Mouse (Mus musculus) MEL (cell line): Measurements from ENCODE around the gene Tmem59l. TPM values are rescaled to one million over a fixed set of nuclear protein-coding genes. Genes with fewer than 3 reads are reported as not detected.
A peak's percentile ranks its signal among the peaks of the same experiment; 100 is the strongest.

Experiments used
- DNase-seq: peaks from one replicate; pipeline ENCODE4 v3.0.0; 2011; ENCODE audit warnings: low read depth, low spot score
- H3K27ac ChIP-seq: 2 replicates; pipeline ENCODE4 v1.5.1; 2012; ENCODE audit warnings: low read depth, mild to moderate bottlenecking, control low read depth, low read length, moderate library complexity; ENCODE audit not compliant: control insufficient read depth
- H3K27me3 ChIP-seq, 2 experiments: fragments of 150-350 bp in 1 of 2; sonication (generic) in 1 of 2; 2 replicates each; pipeline ENCODE4 v1.6.1; 2012; ENCODE audit warnings: low read length in 2 of 2, mild to moderate bottlenecking in 2 of 2, improper control_type of control experiment in 1 of 2, moderate library complexity in 1 of 2; ENCODE audit not compliant: insufficient read depth in 2 of 2, control insufficient read depth in 1 of 2
- H3K36me3 ChIP-seq, 2 experiments: 2 replicates each; pipeline ENCODE4 v1.6.1; 2012 to 2014; ENCODE audit warnings: low read length in 2 of 2, improper control_type of control experiment in 1 of 2, inconsistent platforms in 1 of 2, mild to moderate bottlenecking in 1 of 2; ENCODE audit not compliant: insufficient read depth in 2 of 2, control insufficient read depth in 1 of 2
- H3K4me1 ChIP-seq, 2 experiments: fragments of 150-350 bp in 1 of 2; sonication (generic) in 1 of 2; 2 replicates each; pipeline ENCODE4 v1.6.1; 2012; ENCODE audit warnings: low read length in 2 of 2, improper control_type of control experiment in 1 of 2, mild to moderate bottlenecking in 1 of 2; ENCODE audit not compliant: insufficient read depth in 2 of 2, control insufficient read depth in 1 of 2
- H3K4me3 ChIP-seq, 2 experiments: fragments of 150-350 bp in 1 of 2; sonication (generic) in 1 of 2; 2 replicates each; pipeline ENCODE4 v1.5.1; 2012; ENCODE audit warnings: low read depth in 2 of 2, low read length in 2 of 2, mild to moderate bottlenecking in 2 of 2, moderate library complexity in 2 of 2, control low read depth in 1 of 2, improper control_type of control experiment in 1 of 2; ENCODE audit not compliant: control insufficient read depth in 1 of 2, insufficient read depth in 1 of 2
- H3K79me2 ChIP-seq: 2 replicates; pipeline ENCODE4 v1.6.1; 2012; ENCODE audit warnings: mild to moderate bottlenecking, low read length, moderate library complexity; ENCODE audit not compliant: control insufficient read depth, poor library complexity, insufficient read depth
- H3K9ac ChIP-seq: 2 replicates; pipeline ENCODE4 v1.6.1; 2012; ENCODE audit warnings: low read depth, mild to moderate bottlenecking, control low read depth, low read length, moderate library complexity; ENCODE audit not compliant: control insufficient read depth, poor library complexity, severe bottlenecking
- H3K9me3 ChIP-seq: fragments of 150-350 bp; sonication (generic); replicated peaks from 2 replicates; pipeline ENCODE4 v1.6.1; 2012; ENCODE audit warnings: mild to moderate bottlenecking, low read length, improper control_type of control experiment, moderate library complexity; ENCODE audit not compliant: insufficient read depth
- CHD1 ChIP-seq: IDR thresholded peaks from 2 replicates; pipeline ENCODE4 v1.6.1; 2012; ENCODE audit warnings: low read depth, mild to moderate bottlenecking, inconsistent platforms, low read length, improper control_type of control experiment
- CHD2 ChIP-seq: IDR thresholded peaks from 2 replicates; pipeline ENCODE4 v1.6.1; 2011; ENCODE audit warnings: low read length, improper control_type of control experiment
- E2F4 ChIP-seq: IDR thresholded peaks from 2 replicates; pipeline ENCODE4 v1.6.1; 2011; ENCODE audit warnings: low read depth, low read length, improper control_type of control experiment, borderline replicate concordance
- ELF1 ChIP-seq: IDR thresholded peaks from 2 replicates; pipeline ENCODE4 v1.6.1; 2014; ENCODE audit warnings: low read depth, mild to moderate bottlenecking, inconsistent platforms, low read length, improper control_type of control experiment, moderate library complexity
- ETS1 ChIP-seq: IDR thresholded peaks from 2 replicates; pipeline ENCODE4 v1.6.1; 2012; ENCODE audit warnings: low read depth, mild to moderate bottlenecking, inconsistent platforms, low read length, improper control_type of control experiment, moderate library complexity
- GABPA ChIP-seq: IDR thresholded peaks from 2 replicates; pipeline ENCODE4 v1.6.1; 2012; ENCODE audit warnings: low read depth, mild to moderate bottlenecking, inconsistent platforms, low read length, improper control_type of control experiment, moderate library complexity
- GATA1 ChIP-seq: IDR thresholded peaks from 2 replicates; pipeline ENCODE4 v1.6.1; 2011; ENCODE audit warnings: low read depth, low read length, improper control_type of control experiment
- JUND ChIP-seq: IDR thresholded peaks from 2 replicates; pipeline ENCODE4 v1.6.1; 2011; ENCODE audit warnings: low read depth, mild to moderate bottlenecking, improper control_type of control experiment, low read length
- KAT2A ChIP-seq: conservative IDR thresholded peaks from 2 replicates; pipeline ENCODE4 v1.6.1; 2012; ENCODE audit warnings: low read depth, low read length, improper control_type of control experiment, inconsistent platforms
- MAFK ChIP-seq: IDR thresholded peaks from 2 replicates; pipeline ENCODE4 v1.6.1; 2011; ENCODE audit warnings: low read depth, mild to moderate bottlenecking, low read length, improper control_type of control experiment, borderline replicate concordance
- MAX ChIP-seq: IDR thresholded peaks from 2 replicates; pipeline ENCODE4 v1.6.1; 2011; ENCODE audit warnings: low read length, improper control_type of control experiment
- MAZ ChIP-seq: IDR thresholded peaks from 2 replicates; pipeline ENCODE4 v1.6.1; 2012; ENCODE audit warnings: low read depth, mild to moderate bottlenecking, inconsistent platforms, low read length, improper control_type of control experiment
- MEF2A ChIP-seq: IDR thresholded peaks from 2 replicates; pipeline ENCODE4 v1.6.1; 2014; ENCODE audit warnings: low read depth, mild to moderate bottlenecking, inconsistent platforms, low read length, improper control_type of control experiment; ENCODE audit not compliant: poor library complexity, insufficient replicate concordance, severe bottlenecking; ENCODE audit errors: extremely low read depth
- MXI1 ChIP-seq: IDR thresholded peaks from 2 replicates; pipeline ENCODE4 v1.6.1; 2011; ENCODE audit warnings: mild to moderate bottlenecking, low read depth, low read length, improper control_type of control experiment
- MYC ChIP-seq: IDR thresholded peaks from 2 replicates; pipeline ENCODE4 v1.6.1; 2011; ENCODE audit warnings: low read depth, mild to moderate bottlenecking, low read length, improper control_type of control experiment, moderate library complexity
- NELFE ChIP-seq: IDR thresholded peaks from 2 replicates; pipeline ENCODE4 v1.6.1; 2011; ENCODE audit warnings: low read depth, low read length, improper control_type of control experiment
- NRF1 ChIP-seq: IDR thresholded peaks from 2 replicates; pipeline ENCODE4 v1.6.1; 2014; ENCODE audit warnings: low read depth, mild to moderate bottlenecking, inconsistent platforms, low read length, improper control_type of control experiment, moderate library complexity; ENCODE audit not compliant: poor library complexity, insufficient read depth, severe bottlenecking
- POLR2A ChIP-seq, 2 experiments: IDR thresholded peaks; 2 replicates each; pipeline ENCODE4 v1.6.1; 2011 to 2012; ENCODE audit warnings: low read length in 2 of 2, mild to moderate bottlenecking in 2 of 2, control low read depth in 1 of 2, improper control_type of control experiment in 1 of 2, low read depth in 1 of 2, moderate library complexity in 1 of 2; ENCODE audit not compliant: control insufficient read depth in 1 of 2, insufficient read depth in 1 of 2, poor library complexity in 1 of 2
- POLR2AphosphoS2 ChIP-seq: IDR thresholded peaks from 2 replicates; pipeline ENCODE4 v1.6.1; 2011; ENCODE audit warnings: low read length, improper control_type of control experiment
- POLR2AphosphoS5 ChIP-seq: IDR thresholded peaks from 2 replicates; pipeline ENCODE4 v1.6.1; 2012; ENCODE audit warnings: low read depth, borderline replicate concordance, mild to moderate bottlenecking, inconsistent platforms, low read length, moderate library complexity, mixed read lengths
- RCOR1 ChIP-seq: IDR thresholded peaks from 2 replicates; pipeline ENCODE4 v1.6.1; 2012; ENCODE audit warnings: low read depth, mild to moderate bottlenecking, inconsistent platforms, low read length, improper control_type of control experiment
- SIN3A ChIP-seq: IDR thresholded peaks from 2 replicates; pipeline ENCODE4 v1.6.1; 2012; ENCODE audit warnings: low read length, improper control_type of control experiment, inconsistent platforms
- TBP ChIP-seq: IDR thresholded peaks from 2 replicates; pipeline ENCODE4 v1.8.0; 2011; ENCODE audit warnings: low read depth, low read length, improper control_type of control experiment
- UBTF ChIP-seq: IDR thresholded peaks from 2 replicates; pipeline ENCODE4 v1.6.1; 2012; ENCODE audit warnings: low read depth, mild to moderate bottlenecking, inconsistent platforms, low read length, improper control_type of control experiment, moderate library complexity, borderline replicate concordance; ENCODE audit not compliant: insufficient read depth
- USF2 ChIP-seq, 2 experiments: IDR thresholded peaks; 2 replicates each; pipeline ENCODE4 v1.6.1; 2011 to 2012; ENCODE audit warnings: improper control_type of control experiment in 2 of 2, low read length in 2 of 2, borderline replicate concordance in 1 of 2, inconsistent platforms in 1 of 2, low read depth in 1 of 2, mild to moderate bottlenecking in 1 of 2; ENCODE audit not compliant: insufficient read depth in 1 of 2
- ZC3H11A ChIP-seq: IDR thresholded peaks from 2 replicates; pipeline ENCODE4 v1.6.1; 2012; ENCODE audit warnings: low read depth, mild to moderate bottlenecking, inconsistent platforms, low read length, improper control_type of control experiment
- ZKSCAN1 ChIP-seq: IDR thresholded peaks from 2 replicates; pipeline ENCODE4 v1.6.1; 2012; ENCODE audit warnings: low read depth, mild to moderate bottlenecking, inconsistent platforms, low read length, improper control_type of control experiment, moderate library complexity
- ZMIZ1 ChIP-seq: IDR thresholded peaks from 2 replicates; pipeline ENCODE4 v1.6.1; 2012; ENCODE audit warnings: low read depth, mild to moderate bottlenecking, inconsistent platforms, low read length, improper control_type of control experiment, moderate library complexity
- ZNF384 ChIP-seq: IDR thresholded peaks from 2 replicates; pipeline ENCODE4 v1.6.1; 2012; ENCODE audit warnings: low read depth, mild to moderate bottlenecking, inconsistent platforms, low read length, improper control_type of control experiment
- polyA plus RNA-seq, 2 experiments: library from polyadenylated mRNA; stranded (reverse) in 1 of 2; unstranded in 1 of 2; fragments of >175 nt in 1 of 2; fragments of >200 nt in 1 of 2; gene quantifications; 2 replicates each; pipeline versions ENCODE4 v1.2.1 to v1.2.4; 2012; ENCODE audit warnings: low replicate concordance in 2 of 2, low read depth in 1 of 2; ENCODE audit not compliant: insufficient read length in 2 of 2, insufficient read depth in 1 of 2, missing spikeins in 1 of 2
- total RNA-seq: library from RNA; depleted of rRNA; stranded (reverse); fragments of 300-350 nt; gene quantifications from 2 replicates; pipeline ENCODE4 v1.2.3, GENCODE M21; 2012

Gene Tmem59l
- total and polyA plus RNA-seq, 3 experiments: not detected

DNA sequence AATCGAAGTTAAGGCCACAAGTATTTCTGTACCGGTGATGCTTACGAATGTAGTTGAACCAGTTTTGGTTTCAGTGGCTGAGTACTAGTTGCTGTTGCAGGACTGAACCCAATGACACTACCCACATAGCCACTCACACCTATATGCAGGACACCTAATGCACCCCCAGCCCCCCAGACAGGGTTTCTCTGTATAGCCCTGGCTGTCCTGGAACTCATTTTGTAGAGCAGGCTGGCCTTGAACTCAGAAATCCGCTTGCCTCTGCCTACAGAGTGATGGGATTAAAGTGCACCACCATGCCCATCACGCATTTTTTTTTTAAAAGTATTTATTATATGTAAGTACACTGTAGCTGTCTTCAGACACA, 19.9 kb upstream of the Tmem59l start:
- peak overlapping the region; percentile 8 to 9; a peak in 3 of 4 replicates for H3K4me3 ChIP-seq
- H3K9ac ChIP-seq: peak overlapping the region; percentile 37
- H3K79me2 ChIP-seq: peaks cover 41% of the 10 kb centered on the region
- TF ChIP-seq ZC3H11A (no peak), GATA1 (no peak), E2F4 (no peak), ELF1 (no peak), MAX (no peak), POLR2AphosphoS5 (peak; percentile 51; the same call in 1 of the 2 replicates), KAT2A (0 out of 2 replicates have a peak, but pooled peaks have one; percentile 12), POLR2AphosphoS2 (peak; percentile 95), ZMIZ1 (0 out of 2 replicates have a peak, but pooled peaks have one; percentile 9), JUND (0 out of 2 replicates have a peak, but pooled peaks have one; percentile 1)
- no peaks in the 10 kb centered on the region for H3K27me3 ChIP-seq
- no peak for DNase-seq
- peak overlapping the region; percentile 48 for H3K27ac ChIP-seq
- peaks cover 5 to 22% of the 10 kb centered on the region in 2 experiments; a peak in 3 of 4 replicates for H3K36me3 ChIP-seq
- H3K9me3 ChIP-seq: no peaks in the 10 kb centered on the region
- peaks cover 0 to 39% of the 10 kb centered on the region in 2 experiments; a peak in 2 of 4 replicates for H3K4me1 ChIP-seq

DNA sequence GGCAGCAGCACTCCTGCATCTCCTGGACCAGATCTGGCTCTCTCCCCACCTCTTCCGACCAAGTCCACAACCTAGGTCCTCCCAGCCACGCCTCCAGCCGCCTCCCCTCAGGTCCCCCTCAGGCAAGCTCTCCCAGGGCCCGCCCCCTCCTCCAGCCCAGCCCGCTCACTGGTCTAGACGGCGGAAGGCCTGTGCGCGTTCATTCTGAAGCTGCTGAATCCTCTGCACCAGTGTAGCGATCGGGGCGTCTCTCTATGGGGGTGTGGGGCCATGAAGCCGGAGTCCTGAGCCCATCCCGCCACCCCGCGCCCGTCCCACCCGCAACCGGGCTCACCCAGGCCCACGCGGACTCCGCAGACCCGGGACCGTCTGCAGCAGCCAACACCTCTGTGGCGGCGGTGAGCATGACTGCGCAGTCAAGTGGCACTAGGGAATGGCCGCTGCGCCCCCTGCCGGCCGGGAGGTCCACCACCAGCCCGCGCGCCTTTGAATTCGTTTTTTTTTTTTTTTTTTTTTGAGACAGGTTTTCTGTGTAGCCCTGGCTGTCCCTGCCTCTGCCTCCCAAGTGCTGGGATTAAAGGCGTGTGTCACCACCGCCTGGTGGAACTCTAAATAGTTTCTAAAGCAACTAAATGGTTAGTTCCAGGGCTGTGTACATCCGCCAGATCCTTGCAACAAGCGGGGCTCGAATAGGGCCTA, 19.3 kb upstream of the Tmem59l start, which contains the start of gene Rex1bd:
Gene Rex1bd (minus strand): TSS at position 425 of the 699 bp plus-strand sequence.
- peak; percentile 98 for DNase-seq
- peaks cover 0 to 34% of the 10 kb centered on the region in 2 experiments; a peak in 2 of 4 replicates for H3K4me1 ChIP-seq
- peaks cover 5 to 17% of the 10 kb centered on the region in 2 experiments; a peak in 3 of 4 replicates for H3K36me3 ChIP-seq
- H3K27me3 ChIP-seq: no peaks in the 10 kb centered on the region
- peak within 1 kb of the TSS; percentile 80 to 88 for H3K4me3 ChIP-seq
- H3K27ac ChIP-seq: peak within 1 kb of the TSS; percentile 48
- no peaks in the 10 kb centered on the region for H3K9me3 ChIP-seq
- peaks cover 42% of the 10 kb centered on the region for H3K79me2 ChIP-seq
- peak within 1 kb of the TSS; percentile 90 for H3K9ac ChIP-seq
- TF ChIP-seq POLR2AphosphoS5: no peak; the same call in 1 of the 2 replicates
- TF ChIP-seq MEF2A: no peak
- TF ChIP-seq MAFK: no peak
- TF ChIP-seq CHD1: no peak
- TF ChIP-seq ZNF384: peak; percentile 99
- no peak for TF ChIP-seq UBTF
- no peak for TF ChIP-seq MAZ
- peak; percentile 52 to 76; a peak in 3 of 4 replicates for TF ChIP-seq POLR2A (IDR thresholded peaks at IDR 0.05; ENCODE audit: control insufficient read depth in 1 of 2, insufficient read depth in 1 of 2, low read depth in 1 of 2, low read length in 2 of 2, poor library complexity in 1 of 2)
- no peak; the same call in none of the 2 replicates for TF ChIP-seq NELFE
- no peak for TF ChIP-seq CHD2
- peak; percentile 56; the same call in 1 of the 2 replicates for TF ChIP-seq ZKSCAN1
- peak; percentile 55; the same call in 1 of the 2 replicates for TF ChIP-seq TBP
- no peak for TF ChIP-seq RCOR1
- peak; percentile 51; the same call in 1 of the 2 replicates for TF ChIP-seq GABPA
- peak; percentile 78 for TF ChIP-seq SIN3A
- TF ChIP-seq KAT2A: peak; percentile 54; the same call in 1 of the 2 replicates
- TF ChIP-seq ETS1: no peak
- peak; percentile 51 for TF ChIP-seq MYC
- no peak for TF ChIP-seq USF2 (IDR thresholded peaks at IDR 0.05; ENCODE audit: borderline replicate concordance in 1 of 2, insufficient read depth in 1 of 2, low read depth in 1 of 2, low read length in 2 of 2)
- peak; percentile 87 for TF ChIP-seq MXI1
- no peak for TF ChIP-seq NRF1
